Mouse (Mus musculus) inflammation-experienced regulatory T-cells, adult 6 months (primary cell): ENCODE measurements around the gene Inpp5a. TPM values are rescaled to one million over a fixed set of nuclear protein-coding genes. Genes with fewer than 3 reads are reported as not detected.

ENCODE experiments used
- ATAC-seq: one replicate; pipeline ENCODE4 v1.8.0; 2017
- polyA plus RNA-seq, 3 experiments: library from polyadenylated mRNA; unstranded; fragments of 100-300 nt; shearing (Covaris generic); gene quantifications; one replicate each; pipeline ENCODE4 v1.2.1; 2017

Gene Inpp5a
- polyA plus RNA-seq, 3 experiments from 2014 or later: 2.5 to 9.3 (median 7.2) TPM

DNA sequence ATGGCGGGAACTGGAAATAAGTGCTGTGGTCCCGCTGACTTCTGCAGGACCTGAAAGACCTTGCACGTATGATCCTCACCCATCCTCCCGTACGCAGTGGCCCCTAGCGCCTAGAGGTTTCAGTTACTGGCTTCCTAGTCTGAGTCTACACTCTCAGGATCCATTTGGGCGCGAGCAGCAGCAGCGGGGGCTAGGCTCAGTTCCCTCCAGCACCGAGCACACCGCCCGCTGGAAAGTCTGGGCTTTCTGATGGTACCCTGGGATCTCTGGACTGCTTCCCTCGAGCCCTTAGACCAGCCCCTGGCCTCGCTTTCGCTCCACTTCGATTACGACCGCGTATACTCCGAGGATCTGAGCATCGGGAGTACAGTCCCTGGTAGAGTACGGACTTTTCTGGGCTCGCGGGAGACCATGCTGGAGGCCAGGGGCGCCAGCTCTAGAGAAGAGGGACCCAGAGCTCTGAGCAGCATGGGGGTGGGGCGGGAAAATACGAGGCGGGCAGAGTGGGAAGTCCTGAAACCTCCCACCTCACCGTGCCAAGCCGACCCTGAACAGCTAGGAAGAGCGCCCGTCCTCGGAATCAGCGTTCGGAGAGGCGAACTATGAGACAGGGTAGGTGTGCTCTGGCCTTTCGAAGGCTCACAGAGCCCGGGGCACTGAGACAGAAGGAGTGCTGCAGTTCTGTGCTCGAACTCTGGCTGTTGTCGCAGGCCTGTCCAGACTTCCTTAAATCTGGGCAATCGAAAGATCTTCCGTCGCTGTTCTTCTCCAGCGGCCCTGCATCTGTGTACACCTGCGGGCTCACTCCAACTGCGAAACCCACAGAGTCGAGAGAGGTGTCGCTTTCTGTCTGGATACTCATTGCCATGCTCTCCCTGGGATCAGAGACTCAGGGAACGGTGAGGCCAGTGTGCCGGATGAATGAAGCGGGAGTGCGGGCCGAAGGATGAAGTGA, 195.6 kb downstream of the Inpp5a start:
- ATAC-seq: no peak

DNA sequence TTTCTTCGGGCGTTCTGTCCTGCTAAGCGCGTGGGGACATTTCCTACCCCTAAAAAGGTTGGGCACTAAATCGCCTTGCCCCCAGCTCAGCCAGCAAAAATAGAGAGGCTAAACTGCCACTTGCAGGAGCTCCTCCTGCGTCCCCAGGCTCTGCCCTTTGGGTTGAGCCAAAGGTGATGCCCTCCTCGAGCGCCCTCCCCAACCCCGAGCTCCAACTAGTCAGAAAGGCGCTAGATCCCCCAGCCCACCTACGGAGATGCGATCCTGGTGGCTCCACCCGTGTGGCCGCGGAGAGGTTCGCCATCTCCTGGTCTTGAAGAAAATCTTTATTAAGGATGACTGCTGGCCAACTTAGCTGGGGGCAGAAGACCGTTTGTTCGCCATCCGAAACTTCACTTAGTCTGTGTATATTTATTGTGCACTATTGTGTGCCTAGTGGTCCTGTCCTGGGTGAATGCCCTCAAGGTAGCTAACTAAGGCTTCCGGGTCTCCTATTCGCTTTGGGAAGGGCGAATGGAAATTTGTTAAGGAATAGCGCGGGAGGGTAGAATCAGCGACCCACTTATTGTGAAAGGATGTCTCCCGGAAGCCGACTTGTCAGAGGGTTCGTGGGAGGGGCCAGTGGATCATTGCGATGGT, 196.4 kb downstream of the Inpp5a start:
- ATAC-seq: no peak

DNA sequence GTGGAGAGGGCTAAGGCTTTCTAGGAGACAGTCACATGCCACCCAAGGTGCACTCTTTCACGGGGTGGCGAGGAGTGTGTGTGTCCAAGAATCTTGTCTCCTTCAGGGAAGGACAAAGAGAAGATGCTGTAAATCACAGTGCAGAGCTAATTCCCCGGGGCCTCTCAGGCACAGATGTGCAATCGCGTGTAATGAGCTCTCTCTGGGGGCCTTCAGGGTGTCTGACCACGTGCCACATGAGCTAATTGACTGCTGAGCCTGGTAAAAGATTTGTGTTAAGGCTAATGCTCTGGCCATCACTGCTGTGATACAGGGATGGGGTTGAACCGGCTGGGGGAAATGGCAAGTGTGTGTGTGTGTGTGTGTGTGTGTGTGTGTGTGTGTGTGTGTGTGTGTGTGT, 199.0 kb downstream of the Inpp5a start:
- ATAC-seq: no peak

DNA sequence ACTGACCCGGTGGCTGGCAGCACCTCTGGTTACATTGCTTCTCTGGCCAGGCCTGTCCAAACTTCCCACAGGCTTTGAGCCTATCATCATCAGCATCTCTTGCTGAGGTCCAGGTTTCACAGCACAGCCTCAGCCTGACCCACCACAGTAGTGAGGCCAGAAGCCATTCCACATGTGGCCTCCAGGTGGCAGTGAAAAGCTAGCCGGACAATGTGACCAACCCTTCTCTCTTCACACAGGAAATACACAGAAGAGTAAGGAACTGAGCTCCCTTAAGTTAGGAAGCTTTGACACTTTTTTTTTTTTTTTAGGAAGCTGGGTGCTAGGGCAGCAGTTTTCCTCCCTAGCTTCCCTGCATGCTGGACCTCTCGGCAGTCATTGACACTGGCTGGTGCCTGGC, 201.4 kb downstream of the Inpp5a start:
- ATAC-seq: no peak

DNA sequence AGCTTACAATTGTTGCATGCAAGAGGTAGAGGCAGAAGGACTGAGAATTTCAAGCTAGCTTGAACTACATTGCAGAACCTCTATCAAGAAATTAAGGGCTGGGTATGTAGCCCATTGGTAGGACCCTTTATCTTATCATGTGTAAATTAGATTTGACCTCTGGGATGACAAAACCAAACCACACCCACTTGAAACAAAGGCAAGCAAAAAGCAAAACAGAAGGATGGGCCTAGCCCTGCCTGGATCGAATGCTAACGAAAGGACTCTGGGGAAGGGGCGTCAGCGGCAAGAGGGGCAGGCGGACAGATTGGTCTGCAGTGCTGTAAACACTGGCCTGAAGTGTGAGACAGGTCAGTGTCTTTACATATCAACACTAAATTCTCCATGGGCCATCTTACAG, 202.4 kb downstream of the Inpp5a start:
- no peak for ATAC-seq

DNA sequence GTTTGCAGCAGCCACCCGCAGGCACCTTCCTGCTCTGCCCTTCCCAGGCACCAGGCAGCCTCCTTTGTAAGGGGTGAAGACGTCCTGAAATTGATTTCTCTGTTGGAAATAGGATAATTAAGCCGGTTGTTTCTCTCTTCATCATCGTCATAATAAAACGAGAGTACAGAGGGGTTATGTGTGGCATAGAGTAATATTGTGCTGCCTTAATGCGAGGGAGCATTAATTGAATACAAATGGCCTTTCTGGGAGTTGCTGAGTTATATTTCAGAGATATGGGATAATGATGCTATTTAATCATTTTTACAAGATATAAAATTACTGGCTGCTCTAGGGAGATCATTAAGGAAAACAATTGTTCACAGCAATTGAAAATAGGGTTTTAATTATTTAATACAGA, 206.4 kb downstream of the Inpp5a start:
- ATAC-seq: no peak

DNA sequence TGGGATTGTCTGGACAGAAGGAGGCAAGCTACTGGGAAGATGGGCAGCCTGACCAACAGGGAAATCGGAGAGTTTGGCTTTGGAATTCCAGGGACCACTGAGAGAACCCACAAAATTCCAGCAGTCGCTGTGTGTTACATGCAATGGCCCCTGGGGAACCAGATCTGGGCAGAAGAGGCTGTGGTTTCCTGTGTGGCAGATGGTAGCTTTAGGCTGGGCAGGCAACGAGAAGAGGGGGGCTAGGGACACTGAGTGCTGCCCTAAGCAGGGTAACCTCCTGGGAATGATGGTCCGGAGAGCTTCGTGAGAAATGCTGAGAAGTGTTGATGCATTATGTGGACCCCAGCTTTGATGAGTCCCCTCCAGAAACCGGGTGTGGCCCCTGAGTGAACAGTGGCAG, 207.0 kb downstream of the Inpp5a start:
- no peak for ATAC-seq

DNA sequence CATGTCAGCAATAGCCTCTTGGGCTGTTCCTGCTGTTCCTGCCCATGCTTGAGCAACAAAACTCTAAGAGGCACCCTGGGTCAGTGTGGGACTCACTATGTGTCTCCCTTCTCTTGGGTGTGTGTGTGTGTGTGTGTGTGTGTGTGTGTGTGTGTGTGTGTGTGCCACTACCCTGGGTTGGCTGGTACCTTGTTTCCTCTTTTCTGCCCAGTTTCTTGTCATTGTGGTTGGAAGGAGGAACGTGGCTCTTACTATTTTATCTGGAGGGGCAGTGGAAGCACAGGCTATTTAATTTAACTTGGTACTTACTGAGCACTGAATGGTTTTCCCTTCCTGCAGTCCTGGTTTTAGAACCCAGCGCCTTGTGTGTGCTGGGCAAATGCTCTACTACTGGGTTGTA, 221.4 kb downstream of the Inpp5a start:
- no peak for ATAC-seq

DNA sequence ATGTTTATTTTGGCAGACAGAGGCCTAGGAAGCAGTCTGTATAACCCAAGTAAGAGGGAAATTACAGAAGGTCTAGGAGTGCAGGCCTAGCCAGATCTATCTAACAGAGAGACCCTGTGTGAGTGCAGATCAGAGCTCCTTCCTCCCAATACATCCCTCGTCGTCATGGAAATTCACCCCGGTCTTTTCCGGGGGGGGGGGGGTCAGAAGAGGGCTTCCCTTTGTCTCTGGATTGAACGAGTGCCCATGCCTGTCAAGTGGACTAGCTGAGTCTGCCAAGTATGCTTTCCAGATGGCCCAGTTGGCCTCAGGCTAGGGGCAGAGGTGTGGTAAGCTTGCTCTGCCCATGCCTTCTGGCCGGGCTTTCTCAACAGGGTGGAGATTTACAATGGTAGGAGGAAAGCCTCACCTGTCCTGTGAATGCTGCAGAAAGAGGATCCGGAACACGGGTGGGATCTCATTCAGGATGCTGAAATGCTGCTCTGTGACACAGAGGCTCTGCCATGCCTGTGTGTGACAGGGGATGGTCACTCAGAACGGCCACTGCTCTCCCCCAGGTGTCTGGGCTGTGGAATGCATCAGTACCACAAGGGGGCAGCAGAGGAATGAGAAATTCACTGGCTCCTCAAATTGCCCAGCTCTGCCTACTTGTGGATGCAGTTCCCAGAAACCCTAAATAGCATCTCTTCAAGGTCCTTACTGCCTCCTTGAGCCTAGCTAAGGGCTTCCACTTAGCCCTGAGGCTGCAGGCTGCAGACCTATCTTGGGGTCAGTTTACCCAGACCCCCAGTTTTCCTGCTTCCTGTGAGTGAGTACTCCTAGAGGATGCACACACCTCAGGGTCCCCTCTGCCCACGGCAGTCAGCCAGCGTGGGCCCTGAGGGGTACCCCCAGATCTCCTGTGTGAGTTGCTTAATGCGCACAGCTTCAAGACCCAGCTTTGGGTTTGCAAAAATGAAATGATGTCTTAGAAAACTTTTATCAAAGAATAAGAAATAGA, 227.2 kb downstream of the Inpp5a start:
- no peak for ATAC-seq

DNA sequence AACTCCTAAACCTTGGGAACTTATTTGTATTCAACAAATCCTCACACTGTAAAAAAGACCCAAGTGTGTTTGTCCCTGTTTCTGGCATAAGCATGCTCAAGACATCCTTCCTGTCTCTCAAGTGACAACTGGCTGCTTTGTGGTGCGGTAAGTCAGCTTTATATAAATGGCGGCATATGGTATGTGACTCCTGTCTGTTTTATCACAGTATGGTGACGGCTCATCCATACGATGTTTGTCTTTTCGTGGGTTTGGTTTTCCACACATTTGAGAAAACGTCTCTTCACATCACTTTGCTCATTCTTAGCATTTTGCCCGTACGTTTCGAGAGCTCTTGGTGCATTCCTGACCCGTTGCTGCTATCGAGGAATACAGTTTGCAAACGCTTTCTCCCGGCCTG, 233.7 kb downstream of the Inpp5a start:
- ATAC-seq: no peak

DNA sequence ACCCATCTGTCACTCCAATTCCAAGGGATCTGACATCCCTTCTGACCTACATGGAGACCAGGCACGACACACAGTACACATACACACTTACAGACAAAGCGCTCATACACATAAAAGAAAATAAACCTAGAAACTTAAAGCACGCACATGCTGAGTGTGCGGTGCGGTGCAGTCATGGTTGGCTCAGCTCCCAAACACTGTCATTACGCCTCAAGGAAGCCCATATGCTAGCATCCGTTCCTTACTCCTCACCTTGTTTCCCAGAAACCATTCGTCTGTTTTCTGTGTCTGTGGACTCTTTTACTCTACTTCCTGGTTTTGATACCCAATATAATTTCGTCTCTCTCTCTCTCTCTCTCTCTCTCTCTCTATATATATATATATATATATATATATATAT, 236.2 kb downstream of the Inpp5a start:
- no peak for ATAC-seq

Other genes with a start within 250 kb of the Inpp5a start
- gene Lrrc27, start 176.1 kb upstream of the Inpp5a start, polyA plus RNA-seq: 1 to 10 TPM in 2 of 3 experiments, under 1 TPM in 1; 0.77 to 4.3 (median 3.2) TPM
- 1 to 10 TPM in 1 of 3 experiments, under 1 TPM in 1, not detected in 1; 0.91 to 3.4 TPM for gene Stk32c, start 175.8 kb upstream of the Inpp5a start, polyA plus RNA-seq
- 1 to 10 TPM; 1.9 to 3.4 (median 2.1) TPM for gene Pwwp2b, start 140.6 kb upstream of the Inpp5a start, polyA plus RNA-seq
- not detected for gene Nkx6-2, start 193.7 kb downstream of the Inpp5a start, polyA plus RNA-seq